Mouse (Mus musculus) heart, postnatal 0 days (tissue): ENCODE measurements around the gene Thg1l. TPM values are rescaled to one million over a fixed set of nuclear protein-coding genes. Genes with fewer than 3 reads are reported as not detected.
A peak's percentile ranks its signal among the peaks of the same experiment; 100 is the strongest.

Source experiments
- ATAC-seq: fragments of 200-750 bp; cut with Nextera tagmentation; 2 replicates; pipeline ENCODE4 v1.8.0; 2017; ENCODE audit warnings: low read depth, moderate number of reproducible peaks, moderate library complexity; ENCODE audit not compliant: insufficient read depth
- DNase-seq: peaks from one replicate; pipeline ENCODE4 v3.0.0-alpha.2; 2016; ENCODE audit warnings: low spot score
- H3K27ac ChIP-seq: fragments of 300-500 bp; sonication (generic); 2 replicates; pipeline ENCODE4 v1.5.1; 2014; ENCODE audit warnings: low read depth, mild to moderate bottlenecking
- H3K27me3 ChIP-seq: fragments of 300-500 bp; sonication (generic); 2 replicates; pipeline ENCODE4 v1.6.1; 2014; ENCODE audit warnings: low read length, mixed read lengths; ENCODE audit not compliant: control insufficient read depth, insufficient read depth
- H3K36me3 ChIP-seq: fragments of 300-500 bp; sonication (generic); replicated peaks from 2 replicates; pipeline ENCODE4 v1.6.1; 2014; ENCODE audit warnings: low read length, mixed read lengths; ENCODE audit not compliant: control insufficient read depth, insufficient read depth
- H3K4me1 ChIP-seq: fragments of 300-500 bp; sonication (generic); 2 replicates; pipeline ENCODE4 v1.6.1; 2014; ENCODE audit warnings: antibody characterized with exemption; ENCODE audit not compliant: control insufficient read depth, insufficient read depth
- H3K4me2 ChIP-seq: fragments of 300-500 bp; sonication (generic); 2 replicates; pipeline ENCODE4 v1.6.1; 2014; ENCODE audit warnings: low read depth, mild to moderate bottlenecking, low read length, moderate library complexity
- H3K4me3 ChIP-seq: fragments of 300-500 bp; sonication (generic); 2 replicates; pipeline ENCODE4 v1.5.1; 2014; ENCODE audit warnings: low read depth, low read length
- H3K9ac ChIP-seq: fragments of 300-500 bp; sonication (generic); replicated peaks from 2 replicates; pipeline ENCODE4 v1.6.1; 2014; ENCODE audit warnings: low read depth, low read length, mixed read lengths
- H3K9me3 ChIP-seq: fragments of 300-500 bp; sonication (generic); replicated peaks from 2 replicates; pipeline ENCODE4 v1.6.1; 2016; ENCODE audit warnings: low read length; ENCODE audit not compliant: control insufficient read depth
- CTCF ChIP-seq: IDR thresholded peaks from 2 replicates; pipeline ENCODE4 v1.5.1; 2016; ENCODE audit warnings: antibody characterized with exemption, control low read depth, low read depth
- EP300 ChIP-seq: IDR thresholded peaks from 2 replicates; pipeline ENCODE4 v1.6.1; 2016; ENCODE audit warnings: antibody characterized with exemption, low read depth
- WGBS: fragments of 180-500 bp; shearing (Covaris S2); extraction: QIAGEN DNeasy Blood & Tissue Kit; methylation state at CpG from one replicate; pipeline ENCODE4 v1.1.7; 2014; 5-methylcytosine and 5-hydroxymethylcytosine counted together
- polyA plus RNA-seq: library from polyadenylated mRNA; unstranded; fragments of >200 nt; fragmentation: Nextera tagmentation; extraction: Ambion mirVana; gene quantifications from 2 replicates; pipeline ENCODE4 v1.2.1, GENCODE M21; 2015
- total RNA-seq: library from RNA; depleted of rRNA; stranded (reverse); fragments of >200 nt; gene quantifications from 2 replicates; pipeline ENCODE4 v1.2.3, GENCODE M21; 2014; ENCODE audit warnings: low replicate concordance; rRNA removed

The Thg1l gene
- total and polyA plus RNA-seq, 2 experiments from 2014 or later = 5.8 to 12.8 TPM

- Histone ChIP-seq H3K36me3 (peaks cover 75% of the 10 kb centered on the region), H3K4me3 (no peak overlapping the region), H3K27me3 (no peaks in the 10 kb centered on the region), H3K4me1 (no peaks in the 10 kb centered on the region), H3K4me2 (no peak overlapping the region), H3K9me3 (no peaks in the 10 kb centered on the region), H3K27ac (no peak overlapping the region), H3K9ac (no peak overlapping the region)
- ATAC-seq (no peak), DNase-seq (no peak)
- TF ChIP-seq CTCF = no peak
- TF ChIP-seq EP300 = no peak
- WGBS = 76% methylated on average over 8 of the region's 8 CpGs
Observed at GRCm38 (mm10) chr11:45906109-45906786, 49.0 kb downstream of the Thg1l start.

- H3K4me2 ChIP-seq = no peak overlapping the region
- no peak overlapping the region for H3K9ac ChIP-seq
- ATAC-seq (peak; percentile 81), DNase-seq (peak; percentile 39)
- H3K27me3 ChIP-seq = no peaks in the 10 kb centered on the region
- TF ChIP-seq CTCF = no peak
- H3K27ac ChIP-seq = peak overlapping the region; percentile 75
- no peaks in the 10 kb centered on the region for H3K9me3 ChIP-seq
- H3K36me3 ChIP-seq = peaks cover 33% of the 10 kb centered on the region
- 55% methylated on average over 11 of the region's 11 CpGs for WGBS
- H3K4me3 ChIP-seq = no peak overlapping the region
- H3K4me1 ChIP-seq = peaks cover 9% of the 10 kb centered on the region; the same call in 1 of the 2 replicates
Observed at GRCm38 (mm10) chr11:45900233-45901015, 54.9 kb downstream of the Thg1l start.

- Histone ChIP-seq H3K9me3 (no peaks in the 10 kb centered on the region), H3K27ac (no peak overlapping the region), H3K4me3 (no peak overlapping the region), H3K4me2 (no peak overlapping the region), H3K27me3 (no peaks in the 10 kb centered on the region), H3K9ac (no peak overlapping the region), H3K4me1 (peaks cover 9% of the 10 kb centered on the region; the same call in 1 of the 2 replicates), H3K36me3 (peaks cover 39% of the 10 kb centered on the region)
- no peak for DNase-seq
- no peak for ATAC-seq
- TF ChIP-seq EP300 = no peak
- TF ChIP-seq CTCF = no peak
- 83% methylated on average over 2 of the region's 2 CpGs for WGBS
Observed at GRCm38 (mm10) chr11:45897392-45897791, 57.9 kb downstream of the Thg1l start.

Other genes with a start within 250 kb of the Thg1l start
- 32.3 and 33.8 TPM in 2 replicates for gene Clint1, start 103.4 kb downstream of the Thg1l start, total RNA-seq
- gene Clint1, start 103.4 kb downstream of the Thg1l start, polyA plus RNA-seq = 28.8 and 30.1 TPM in 2 replicates
- 8.9 and 13.5 TPM in 2 replicates for gene Lsm11, start 10.6 kb downstream of the Thg1l start, total RNA-seq
- gene Lsm11, start 10.6 kb downstream of the Thg1l start, polyA plus RNA-seq = 3.2 and 3.4 TPM in 2 replicates
- gene Sox30, start 24.8 kb upstream of the Thg1l start, total RNA-seq = 1.3 TPM in 1 of 2 replicates, not detected in the other
- gene Sox30, start 24.8 kb upstream of the Thg1l start, polyA plus RNA-seq = 0.10 and 0.22 TPM in 2 replicates
- 1.8 and 2.8 TPM in 2 replicates for gene Gm12166, start 96.8 kb upstream of the Thg1l start, total RNA-seq
- 3.6 and 3.9 TPM in 2 replicates for gene Gm12166, start 96.8 kb upstream of the Thg1l start, polyA plus RNA-seq
- 59.8 and 67.9 TPM in 2 replicates for gene Adam19, start 100.5 kb upstream of the Thg1l start, total RNA-seq
- 10.1 and 15.8 TPM in 2 replicates for gene Adam19, start 100.5 kb upstream of the Thg1l start, polyA plus RNA-seq
- 3.0 and 10.9 TPM in 2 replicates for gene Nipal4, start 211.0 kb upstream of the Thg1l start, total RNA-seq
- gene Nipal4, start 211.0 kb upstream of the Thg1l start, polyA plus RNA-seq = 2.1 and 2.5 TPM in 2 replicates